Mouse (Mus musculus) intestine, postnatal 0 days (tissue): ENCODE measurements at regions not wholly inside any gene's neighbourhood (a gene's known extent, or its start where the extent isn't known, plus 50 kb on each side); places are given as distances from the start of the nearest gene placed in this dataset.
A peak's percentile ranks its signal among the peaks of the same experiment; 100 is the strongest.

Experiments used
- ATAC-seq: fragments of 200-750 bp; cut with Nextera tagmentation; 2 replicates; pipeline ENCODE4 v1.8.0; 2017; ENCODE audit warnings: mild to moderate bottlenecking, moderate TSS enrichment, moderate library complexity
- H3K27ac ChIP-seq: fragments of 300-500 bp; sonication (generic); 2 replicates; pipeline ENCODE4 v1.5.1; 2014; ENCODE audit warnings: mild to moderate bottlenecking, low read depth, low read length, moderate library complexity
- H3K27me3 ChIP-seq: fragments of 300-500 bp; sonication (generic); replicated peaks from 2 replicates; pipeline ENCODE4 v1.6.1; 2014; ENCODE audit warnings: low read length, mixed read lengths; ENCODE audit not compliant: control insufficient read depth, insufficient read depth
- H3K36me3 ChIP-seq: fragments of 300-500 bp; sonication (generic); 2 replicates; pipeline ENCODE4 v1.6.1; 2014; ENCODE audit warnings: mild to moderate bottlenecking, moderate library complexity; ENCODE audit not compliant: control insufficient read depth, insufficient read depth
- H3K4me1 ChIP-seq: fragments of 300-500 bp; sonication (generic); replicated peaks from 2 replicates; pipeline ENCODE4 v1.6.1; 2014; ENCODE audit warnings: antibody characterized with exemption, low read length, mixed read lengths; ENCODE audit not compliant: control insufficient read depth, insufficient read depth
- H3K4me2 ChIP-seq: fragments of 300-500 bp; sonication (generic); replicated peaks from 2 replicates; pipeline ENCODE4 v1.6.1; 2014; ENCODE audit warnings: low read depth, mild to moderate bottlenecking, moderate library complexity
- H3K4me3 ChIP-seq: fragments of 300-500 bp; sonication (generic); 2 replicates; pipeline ENCODE4 v1.5.1; 2014; ENCODE audit warnings: low read depth, low read length
- H3K9ac ChIP-seq: fragments of 300-500 bp; sonication (generic); 2 replicates; pipeline ENCODE4 v1.6.1; 2014; ENCODE audit warnings: mild to moderate bottlenecking, low read depth, low read length
- H3K9me3 ChIP-seq: fragments of 300-500 bp; sonication (generic); 2 replicates; pipeline ENCODE4 v1.6.1; 2016; ENCODE audit warnings: mixed run types; ENCODE audit not compliant: control insufficient read depth
- CTCF ChIP-seq: sonication (generic); IDR thresholded peaks from 2 replicates; pipeline ENCODE4 v1.5.1; 2016; ENCODE audit warnings: low read depth, mild to moderate bottlenecking, control low read depth, antibody characterized with exemption, moderate library complexity
- WGBS: fragments of 180-500 bp; shearing (Covaris S2); extraction: QIAGEN DNeasy Blood & Tissue Kit; methylation state at CpG from one replicate; pipeline ENCODE4 v1.1.7; 2014; 5-methylcytosine and 5-hydroxymethylcytosine counted together

- no peaks in the 10 kb centered on the region for H3K27me3 ChIP-seq
- TF ChIP-seq CTCF: no peak
- ATAC-seq: no peak
- H3K9ac ChIP-seq: no peak overlapping the region
- 85% methylated on average over 3 of the region's 3 CpGs for WGBS
- no peak overlapping the region for H3K27ac ChIP-seq
- H3K4me2 ChIP-seq: no peak overlapping the region
- no peak overlapping the region for H3K4me3 ChIP-seq
- H3K4me1 ChIP-seq: 0 out of 2 replicates have a peak, but pooled peaks cover 4% of the 10 kb centered on the region
- H3K36me3 ChIP-seq: no peaks in the 10 kb centered on the region
- no peaks in the 10 kb centered on the region for H3K9me3 ChIP-seq
Observed at GRCm38 (mm10) chr2:59406976-59407375, 77.5 kb upstream of the Dapl1 start.

GRCm38 (mm10) chr2:59407512-59407988 is 76.9 kb upstream of the Dapl1 start:
- no peak for TF ChIP-seq CTCF
- H3K9ac ChIP-seq: no peak overlapping the region
- H3K4me2 ChIP-seq: no peak overlapping the region
- no peaks in the 10 kb centered on the region for H3K36me3 ChIP-seq
- no peaks in the 10 kb centered on the region for H3K4me1 ChIP-seq
- no peaks in the 10 kb centered on the region for H3K9me3 ChIP-seq
- H3K4me3 ChIP-seq: no peak overlapping the region
- H3K27ac ChIP-seq: no peak overlapping the region
- 69% methylated on average over 13 of the region's 13 CpGs for WGBS
- no peaks in the 10 kb centered on the region for H3K27me3 ChIP-seq
- ATAC-seq: no peak

GRCm38 (mm10) chr2:59408040-59408587 is 76.3 kb upstream of the Dapl1 start:
- H3K4me2 ChIP-seq: no peak overlapping the region
- no peak for TF ChIP-seq CTCF
- WGBS: 56% methylated on average over 10 of the region's 10 CpGs
- H3K4me3 ChIP-seq: no peak overlapping the region
- H3K27me3 ChIP-seq: no peaks in the 10 kb centered on the region
- H3K36me3 ChIP-seq: no peaks in the 10 kb centered on the region
- ATAC-seq: no peak
- no peak overlapping the region for H3K27ac ChIP-seq
- H3K9ac ChIP-seq: no peak overlapping the region
- no peaks in the 10 kb centered on the region for H3K4me1 ChIP-seq
- H3K9me3 ChIP-seq: no peaks in the 10 kb centered on the region

- no peak overlapping the region for H3K4me2 ChIP-seq
- no peak overlapping the region for H3K9ac ChIP-seq
- H3K9me3 ChIP-seq: no peaks in the 10 kb centered on the region
- H3K27me3 ChIP-seq: no peaks in the 10 kb centered on the region
- H3K4me3 ChIP-seq: no peak overlapping the region
- WGBS: 91% methylated on average over 9 of the region's 9 CpGs
- ATAC-seq: no peak
- no peaks in the 10 kb centered on the region; the same call in 1 of the 2 replicates for H3K4me1 ChIP-seq
- no peak for TF ChIP-seq CTCF
- no peak overlapping the region for H3K27ac ChIP-seq
- H3K36me3 ChIP-seq: no peaks in the 10 kb centered on the region
Observed at GRCm38 (mm10) chr2:59414612-59415011, 69.8 kb upstream of the Dapl1 start.

GRCm38 (mm10) chr2:59416491-59417195 is 67.8 kb upstream of the Dapl1 start:
- Histone ChIP-seq H3K27me3 (no peaks in the 10 kb centered on the region), H3K9me3 (no peaks in the 10 kb centered on the region), H3K4me2 (no peak overlapping the region), H3K36me3 (no peaks in the 10 kb centered on the region), H3K4me1 (no peaks in the 10 kb centered on the region; the same call in 1 of the 2 replicates), H3K4me3 (no peak overlapping the region), H3K9ac (no peak overlapping the region), H3K27ac (no peak overlapping the region)
- 44% methylated on average over 8 of the region's 8 CpGs for WGBS
- TF ChIP-seq CTCF: no peak
- peak; percentile 50 for ATAC-seq

GRCm38 (mm10) chr2:59417384-59417955 is 67.0 kb upstream of the Dapl1 start:
- Histone ChIP-seq H3K4me3 (no peak overlapping the region), H3K4me1 (peaks cover 4% of the 10 kb centered on the region; the same call in 1 of the 2 replicates), H3K27me3 (no peaks in the 10 kb centered on the region), H3K9ac (no peak overlapping the region), H3K9me3 (no peaks in the 10 kb centered on the region), H3K36me3 (no peaks in the 10 kb centered on the region), H3K27ac (no peak overlapping the region), H3K4me2 (no peak overlapping the region)
- no peak for TF ChIP-seq CTCF
- WGBS: 68% methylated on average over 11 of the region's 11 CpGs
- ATAC-seq: no peak
